Mouse (Mus musculus) E14TG2a.4 (cell line): ENCODE measurements around the gene Lamc1.

Experiments used
- CTCF ChIP-seq: conservative IDR thresholded peaks from 2 replicates; pipeline ENCODE4 v1.5.1; 2014; ENCODE audit warnings: low read length
- NANOG ChIP-seq: IDR thresholded peaks from 2 replicates; pipeline ENCODE4 v1.6.1; 2014; ENCODE audit warnings: borderline replicate concordance, low read length, mixed read lengths
- POU5F1 ChIP-seq: IDR thresholded peaks from 2 replicates; pipeline ENCODE4 v1.6.1; 2014; ENCODE audit warnings: low read length, borderline replicate concordance

- no peak for TF ChIP-seq CTCF
- TF ChIP-seq POU5F1: no peak
- no peak for TF ChIP-seq NANOG
These were observed 161.6 kb downstream of the Lamc1 start for GRCm38 (mm10) chr1:153171011-153171410.
